Mouse (Mus musculus) CH12.LX (cell line): ENCODE data around the gene Casp9.

Source experiments
- BHLHE40 ChIP-seq: IDR thresholded peaks from 2 replicates; pipeline ENCODE4 v1.6.1; 2011; ENCODE audit warnings: mild to moderate bottlenecking, low read depth, low read length, improper control_type of control experiment
- CHD2 ChIP-seq: IDR thresholded peaks from 2 replicates; pipeline ENCODE4 v1.6.1; 2011; ENCODE audit warnings: low read length, improper control_type of control experiment
- CTCF ChIP-seq, 2 experiments: IDR thresholded peaks in 1 of 2; conservative IDR thresholded peaks in 1 of 2; 2 replicates each; pipeline ENCODE4 v1.5.1; 2011 to 2012; ENCODE audit warnings: low read depth in 2 of 2, low read length in 2 of 2, improper control_type of control experiment in 1 of 2, inconsistent platforms in 1 of 2, mild to moderate bottlenecking in 1 of 2, moderate library complexity in 1 of 2
- MYC ChIP-seq: IDR thresholded peaks from 2 replicates; pipeline ENCODE4 v1.6.1; 2011; ENCODE audit warnings: low read depth, mild to moderate bottlenecking, improper control_type of control experiment, low read length
- POLR2A ChIP-seq: IDR thresholded peaks from 2 replicates; pipeline ENCODE4 v1.6.1; 2011; ENCODE audit warnings: low read depth, mild to moderate bottlenecking, improper control_type of control experiment, low read length
- UBTF ChIP-seq: IDR thresholded peaks from 2 replicates; pipeline ENCODE4 v1.6.1; 2012; ENCODE audit warnings: low read depth, mild to moderate bottlenecking, inconsistent platforms, low read length, improper control_type of control experiment, moderate library complexity
- USF2 ChIP-seq: conservative IDR thresholded peaks from 2 replicates; pipeline ENCODE4 v1.6.1; 2011; ENCODE audit warnings: low read depth, low read length, improper control_type of control experiment

DNA sequence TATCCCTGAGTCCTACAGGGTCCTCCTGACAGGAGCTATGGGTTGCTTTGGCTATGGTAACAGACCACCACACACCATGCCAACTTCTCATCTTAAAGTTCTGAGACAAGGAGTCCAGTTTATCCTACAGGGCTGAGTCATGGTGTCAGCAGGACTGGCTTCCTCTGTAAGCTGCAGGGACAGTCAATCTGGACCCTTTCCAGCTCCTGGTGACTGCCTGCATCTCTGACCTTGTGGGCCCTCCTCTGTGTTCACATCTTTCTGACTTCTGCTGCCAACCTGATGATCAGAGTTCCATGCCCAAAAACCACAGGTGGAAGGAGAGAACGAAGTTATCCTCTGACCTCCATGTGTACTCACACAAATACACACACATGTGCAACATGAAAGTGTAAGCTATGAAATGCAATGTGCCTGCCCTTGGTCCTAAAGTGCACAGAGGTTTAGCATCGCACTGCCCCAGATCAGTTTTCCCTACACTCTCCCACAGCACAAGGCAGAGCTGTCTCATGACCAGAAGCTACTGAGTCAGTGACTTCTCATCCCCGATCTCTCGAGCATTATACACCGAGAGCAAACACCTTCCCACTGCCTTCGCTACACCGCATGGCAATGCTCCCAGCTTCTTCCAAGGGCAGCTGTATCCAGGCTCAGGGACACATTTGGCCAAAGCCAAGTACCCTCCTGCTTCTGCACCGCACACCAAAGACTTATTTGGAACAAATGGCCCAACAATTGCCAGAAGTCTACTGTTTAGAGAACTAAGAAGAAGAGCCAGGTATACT, 12.0 kb upstream of the Casp9 start:
- TF ChIP-seq USF2 (no peak), CTCF (conservative IDR thresholded peaks at IDR 0.05 in 1 of 2, IDR thresholded peaks at IDR 0.05 in 1 of 2; ENCODE audit: low read depth in 2 of 2, low read length in 2 of 2) (no peak), POLR2A (no peak), MYC (no peak), CHD2 (no peak), BHLHE40 (no peak), UBTF (no peak)
